Mouse (Mus musculus) kidney, postnatal 10 days (tissue): ENCODE measurements at regions not wholly inside any gene's neighbourhood (a gene's known extent, or its start where the extent isn't known, plus 50 kb on each side); places are given as distances from the start of the nearest gene placed in this dataset.
"Not testable (repeated sequence)": the region's sequence is repeated elsewhere in the genome, so short reads cannot be mapped to it uniquely, and the experiment has no call there.

Experiments
- DNase-seq: peaks from one replicate; pipeline ENCODE4 v3.0.0; 2021; ENCODE audit warnings: mixed read lengths

DNA sequence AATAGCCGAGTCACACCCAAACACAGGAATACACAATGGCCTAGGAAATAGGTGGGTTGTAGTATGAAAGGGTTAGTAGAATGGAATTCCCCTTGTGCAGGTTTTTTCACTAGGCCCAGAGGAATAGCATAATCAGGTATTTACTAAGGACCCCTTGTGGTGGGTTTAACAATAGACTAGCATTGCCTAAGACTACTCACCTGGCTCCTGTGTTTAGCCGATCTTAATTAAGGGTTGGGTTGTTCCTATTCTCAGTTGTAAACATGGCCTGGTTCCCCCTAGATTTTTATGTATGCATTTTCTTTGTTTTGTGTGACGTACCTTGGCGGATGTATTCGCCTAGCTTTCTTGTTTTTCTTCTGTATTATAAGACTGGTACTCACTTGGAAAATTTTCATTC lies 90.8 kb upstream of the Srd5a2 start:
- DNase-seq, result not testable (repeated sequence)

DNA sequence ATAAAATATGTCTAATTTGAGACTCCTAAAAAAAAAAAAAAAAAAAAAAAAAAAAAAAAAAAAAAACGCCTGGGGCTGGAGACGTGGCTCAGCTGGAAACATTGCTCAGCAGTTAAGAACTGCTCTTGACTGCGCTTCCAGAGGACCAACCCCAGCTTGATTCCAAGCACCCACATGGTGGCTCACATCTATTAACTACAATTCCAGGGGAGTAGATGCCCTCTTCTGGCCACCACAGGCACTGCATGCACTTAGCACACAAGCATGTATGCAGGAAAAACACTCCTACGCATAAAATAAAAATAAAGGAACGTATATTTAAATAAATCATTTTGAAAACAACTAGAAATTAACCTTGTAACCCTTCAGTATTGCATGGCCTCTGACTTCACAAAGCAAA lies 87.3 kb upstream of the Srd5a2 start:
- peak; percentile 28 for DNase-seq

DNA sequence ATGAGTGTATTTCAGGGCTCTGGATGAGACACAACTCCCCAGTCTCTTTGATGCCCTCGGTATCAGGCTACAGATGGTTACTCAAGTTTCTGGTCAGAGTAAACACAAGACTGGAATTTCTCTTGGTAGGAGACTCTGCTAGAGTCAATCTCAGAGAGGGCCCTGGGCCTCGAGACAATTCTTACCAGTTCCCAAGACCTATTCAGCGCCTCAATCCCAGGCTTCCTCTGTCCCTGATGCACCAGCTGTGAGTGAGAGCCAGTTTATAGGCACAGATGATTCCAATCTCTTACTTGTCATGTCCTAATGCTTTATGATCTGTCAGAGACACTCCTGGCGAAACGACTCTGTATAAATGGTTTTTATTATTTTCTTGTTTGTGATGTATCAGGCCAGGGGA lies 83.8 kb upstream of the Srd5a2 start:
- no peak for DNase-seq

DNA sequence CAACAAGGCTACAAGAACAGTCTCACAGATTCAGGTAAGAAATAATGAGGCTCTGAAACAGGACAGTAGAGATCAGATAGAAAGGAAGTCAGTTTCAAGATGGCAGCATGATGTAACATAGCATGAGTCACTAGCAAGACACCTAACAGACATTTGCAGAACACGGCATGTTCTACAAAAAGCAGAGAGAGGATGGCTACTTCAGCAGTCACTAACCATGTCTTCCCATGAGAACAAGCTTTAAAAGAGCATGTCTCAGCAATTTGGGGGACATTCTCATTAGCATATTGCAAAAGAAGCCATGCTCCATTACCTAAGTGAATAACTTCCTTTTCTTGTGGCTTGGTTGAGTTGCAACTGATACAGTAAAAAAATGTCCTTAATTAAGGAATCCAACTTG lies 75.2 kb upstream of the Srd5a2 start:
- no peak for DNase-seq

- no peak for DNase-seq
Measured at GRCm38 (mm10) chr17:74120969-74121368, 73.3 kb upstream of the Srd5a2 start.
